Mouse (Mus musculus): Measurements from ENCODE around the gene Prickle2. TPM values are rescaled to one million over a fixed set of nuclear protein-coding genes. Genes with fewer than 3 reads are reported as not detected.

Gene Prickle2
- total RNA-seq, 1 experiment from 2014 or later: not detected

DNA sequence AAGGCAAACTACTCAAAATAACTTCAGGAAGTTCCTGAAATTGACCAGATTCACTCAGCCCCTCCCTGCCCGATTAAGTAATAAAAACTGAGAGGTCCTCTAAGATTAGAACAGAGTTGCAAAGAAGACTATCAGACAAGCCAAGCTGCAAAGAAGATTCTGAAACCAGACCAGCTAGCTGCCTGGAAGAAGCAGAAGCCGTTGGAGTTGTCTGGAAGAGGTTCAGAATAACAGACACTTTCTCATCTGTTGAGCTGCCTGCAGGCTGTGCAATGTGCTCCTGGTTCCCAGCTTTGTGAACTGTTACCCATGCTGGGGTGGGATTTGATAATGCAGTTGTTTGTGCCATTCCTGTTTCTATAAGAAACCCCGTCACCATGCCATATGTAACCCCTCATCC, 361.4 kb downstream of the Prickle2 start:
- ATAC-seq (ENCODE audit: extremely low read depth, insufficient number of reproducible peaks, low FRiP score, poor library complexity, severe bottlenecking): no peak

Other genes with a start within 250 kb of the Prickle2 start
- gene A730049H05Rik, start 110.3 kb upstream of the Prickle2 start, total RNA-seq (2017): not detected in 2 replicates
- not detected in 2 replicates for gene Gm15737, start 163.2 kb upstream of the Prickle2 start, total RNA-seq (2017)
- 0.12 TPM in 1 of 2 replicates, not detected in the other for gene Adamts9, start 237.3 kb upstream of the Prickle2 start, total RNA-seq (2017)